In the genomic region with DNA sequence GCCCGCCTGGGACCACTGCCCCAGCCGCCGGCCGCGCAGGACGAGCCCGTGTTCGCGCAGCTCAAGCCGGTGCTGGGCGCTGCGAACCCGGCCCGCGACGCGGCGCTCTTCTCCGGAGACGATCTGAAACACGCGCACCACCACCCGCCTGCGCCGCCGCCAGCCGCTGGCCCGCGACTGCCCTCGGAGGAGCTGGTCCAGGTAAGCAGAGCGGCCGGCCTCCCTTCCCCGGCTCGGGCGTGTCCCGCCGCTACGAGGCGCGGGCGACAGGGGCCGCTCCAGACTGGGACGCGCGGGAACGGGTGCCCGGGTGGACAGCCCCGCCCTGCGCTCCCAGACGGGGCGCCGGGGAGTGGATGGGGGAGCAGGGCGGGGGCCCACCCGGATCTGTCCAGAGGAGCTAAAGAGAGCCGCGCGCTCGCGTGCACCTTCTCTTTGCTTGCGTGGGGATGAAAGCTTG, we compare ENCODE assay signal across 7 mouse cellular contexts. TPM values are rescaled to one million over a fixed set of nuclear protein-coding genes. Genes with fewer than 3 reads are reported as not detected.
DNase-seq lines count a peak whose midpoint lies in the region; ATAC-seq lines count a peak whose summit lies in the region.

No protein-coding gene starts in this region.

- H3K36me3 ChIP-seq in embryonic facial prominence, embryonic 10.5 days (replicated peaks), result no peaks in the 10 kb centered on the region
- H3K36me3 ChIP-seq in intestine, embryonic 16.5 days (ENCODE audit: control insufficient read depth, insufficient read depth, low read length), result no peaks in the 10 kb centered on the region
- peaks cover 12% of the 10 kb centered on the region for H3K36me3 ChIP-seq in limb, embryonic 13.5 days
- no peaks in the 10 kb centered on the region for H3K36me3 ChIP-seq in midbrain, embryonic 14.5 days (ENCODE audit: control insufficient read depth, insufficient read depth, low read length)

- peaks cover 59% of the 10 kb centered on the region for H3K27me3 ChIP-seq in embryonic facial prominence, embryonic 10.5 days (replicated peaks; ENCODE audit: low read depth, poor library complexity, severe bottlenecking)
- H3K27me3 ChIP-seq in intestine, embryonic 16.5 days (replicated peaks; ENCODE audit: control insufficient read depth, insufficient read depth, low read length), result no peaks in the 10 kb centered on the region
- peaks cover 23% of the 10 kb centered on the region for H3K27me3 ChIP-seq in limb, embryonic 13.5 days
- peaks cover 40% of the 10 kb centered on the region for H3K27me3 ChIP-seq in midbrain, embryonic 14.5 days (ENCODE audit: control insufficient read depth, insufficient read depth, low read length)

- under 1% methylated on average over 60 of the region's 60 CpGs for WGBS in embryonic facial prominence, embryonic 10.5 days
- 0% methylated on average over 45 of the region's 60 CpGs for WGBS in intestine, embryonic 16.5 days
- under 1% methylated on average over 51 of the region's 60 CpGs for WGBS in limb, embryonic 13.5 days
- under 1% methylated on average over 58 of the region's 60 CpGs for WGBS in midbrain, embryonic 14.5 days

- peak overlapping the region; percentile 77 for H3K4me3 ChIP-seq in embryonic facial prominence, embryonic 10.5 days
- peak overlapping the region; percentile 85 for H3K4me3 ChIP-seq in intestine, embryonic 16.5 days (ENCODE audit: low read length)
- H3K4me3 ChIP-seq in limb, embryonic 13.5 days, result peak overlapping the region; percentile 63
- H3K4me3 ChIP-seq in midbrain, embryonic 14.5 days (replicated peaks; ENCODE audit: low read depth, low read length), result peak overlapping the region; percentile 78

- peak; percentile 70 for DNase-seq in adrenal gland, postnatal 25 days
- peak; percentile 78 for DNase-seq in embryonic facial prominence, embryonic 10.5 days (ENCODE audit: low spot score)
- peak; percentile 52 to 61 for DNase-seq in gastrocnemius, postnatal 4 days (ENCODE audit: low spot score in 2 of 2)
- DNase-seq in midbrain, embryonic 14.5 days, result peak; percentile 80
- peak; percentile 60 to 69 for DNase-seq in spleen, postnatal 10 days (ENCODE audit: low spot score in 2 of 2)

- peak; percentile 57 for ATAC-seq in intestine, embryonic 16.5 days
- ATAC-seq in limb, embryonic 13.5 days (ENCODE audit: low FRiP score, low read depth), result peak; percentile 70
- ATAC-seq in midbrain, embryonic 14.5 days (ENCODE audit: low FRiP score, low TSS enrichment), result peak; percentile 83

- H3K27ac ChIP-seq in embryonic facial prominence, embryonic 10.5 days (replicated peaks), result peak overlapping the region; percentile 80
- peak overlapping the region; percentile 87 for H3K27ac ChIP-seq in intestine, embryonic 16.5 days (ENCODE audit: low read length)
- H3K27ac ChIP-seq in limb, embryonic 13.5 days, result peak overlapping the region; percentile 56; the same call in 1 of the 2 replicates
- no peak overlapping the region for H3K27ac ChIP-seq in midbrain, embryonic 14.5 days (replicated peaks; ENCODE audit: low read depth, low read length)

- no peaks in the 10 kb centered on the region for H3K9me3 ChIP-seq in embryonic facial prominence, embryonic 10.5 days
- no peaks in the 10 kb centered on the region for H3K9me3 ChIP-seq in intestine, embryonic 16.5 days (ENCODE audit: control insufficient read depth, low read length)
- no peaks in the 10 kb centered on the region for H3K9me3 ChIP-seq in limb, embryonic 13.5 days
- H3K9me3 ChIP-seq in midbrain, embryonic 14.5 days (ENCODE audit: control insufficient read depth, low read length), result no peaks in the 10 kb centered on the region

- H3K4me1 ChIP-seq in embryonic facial prominence, embryonic 10.5 days, result peaks cover 15% of the 10 kb centered on the region
- H3K4me1 ChIP-seq in intestine, embryonic 16.5 days (ENCODE audit: control insufficient read depth, insufficient read depth, low read length), result no peaks in the 10 kb centered on the region; the same call in none of the 2 replicates
- H3K4me1 ChIP-seq in limb, embryonic 13.5 days, result peaks cover 5% of the 10 kb centered on the region; the same call in 1 of the 2 replicates
- H3K4me1 ChIP-seq in midbrain, embryonic 14.5 days (ENCODE audit: control insufficient read depth, insufficient read depth, low read length), result no peaks in the 10 kb centered on the region

- peak overlapping the region; percentile 95 for H3K9ac ChIP-seq in intestine, embryonic 16.5 days (ENCODE audit: low read depth, low read length)
- H3K9ac ChIP-seq in limb, embryonic 13.5 days, result peak overlapping the region; percentile 74
- H3K9ac ChIP-seq in midbrain, embryonic 14.5 days (replicated peaks; ENCODE audit: low read length), result peak overlapping the region; percentile 65

- H3K4me2 ChIP-seq in intestine, embryonic 16.5 days (ENCODE audit: low read depth, low read length), result peak overlapping the region; percentile 85
- peak overlapping the region; percentile 95 for H3K4me2 ChIP-seq in limb, embryonic 13.5 days (replicated peaks)
- peak overlapping the region; percentile 96 for H3K4me2 ChIP-seq in midbrain, embryonic 14.5 days (ENCODE audit: low read length)

RNA-seq across cellular contexts. Expression of a gene that starts 0.6 kb away (rescaled TPM):
- 5.7 and 6.9 TPM in 2 replicates for total RNA-seq in adrenal gland, postnatal 25 days (2021)
- polyA plus RNA-seq in embryonic facial prominence, embryonic 10.5 days (2016; fragmentation: Nextera tagmentation; extraction: Ambion mirVana), result 3.1 TPM in 2 replicates
- total RNA-seq in gastrocnemius, postnatal 4 days (2021), result 10 to 100 TPM; 20.0 to 23.8 TPM
- polyA plus RNA-seq in intestine, embryonic 16.5 days (2015; fragmentation: Nextera tagmentation; extraction: Ambion mirVana), result 75.3 and 80.9 TPM in 2 replicates
- 13.8 and 14.7 TPM in 2 replicates for polyA plus RNA-seq in limb, embryonic 13.5 days (2015; fragmentation: Nextera tagmentation; extraction: Ambion mirVana)
- polyA plus RNA-seq in midbrain, embryonic 14.5 days (2014; fragmentation: Nextera tagmentation; extraction: Ambion mirVana), result 2.2 and 2.7 TPM in 2 replicates
